Mouse (Mus musculus): Measurements from ENCODE around the gene Rnf208.

The Rnf208 gene

GRCm38 (mm10) chr2:25224766-25225752 lies 17.0 kb upstream of the Rnf208 start:
- peak; percentile 100 for DNase-seq (ENCODE audit: low read depth, low spot score)

DNA sequence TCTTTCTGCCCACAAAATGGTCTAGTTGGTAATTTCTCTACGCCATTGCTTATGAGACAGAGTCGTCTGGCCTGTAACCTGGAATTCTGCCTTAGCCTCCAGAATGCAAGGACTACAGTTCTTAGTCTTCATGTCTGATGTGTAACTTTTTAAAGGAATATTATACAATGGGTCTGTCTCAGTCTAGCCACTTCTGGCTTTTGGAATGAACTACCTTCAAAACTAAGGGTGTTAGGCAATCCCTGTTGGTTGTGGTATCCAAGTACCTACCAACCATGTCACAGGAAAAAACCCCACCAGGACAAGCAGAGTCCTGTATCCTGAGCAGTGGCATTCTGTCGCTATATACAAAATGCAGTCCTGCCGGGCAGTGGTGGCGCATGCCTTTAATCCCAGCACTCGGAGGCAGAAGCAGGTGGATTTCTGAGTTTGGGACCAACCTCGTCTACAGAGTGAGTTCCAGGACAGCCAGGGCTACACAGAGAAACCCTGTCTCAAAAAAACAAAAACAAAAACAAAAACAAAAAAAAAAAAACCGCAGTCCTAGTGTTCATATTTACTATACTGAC lies 16.2 kb upstream of the Rnf208 start:
- no peak for DNase-seq (ENCODE audit: low read depth, low spot score)

DNA sequence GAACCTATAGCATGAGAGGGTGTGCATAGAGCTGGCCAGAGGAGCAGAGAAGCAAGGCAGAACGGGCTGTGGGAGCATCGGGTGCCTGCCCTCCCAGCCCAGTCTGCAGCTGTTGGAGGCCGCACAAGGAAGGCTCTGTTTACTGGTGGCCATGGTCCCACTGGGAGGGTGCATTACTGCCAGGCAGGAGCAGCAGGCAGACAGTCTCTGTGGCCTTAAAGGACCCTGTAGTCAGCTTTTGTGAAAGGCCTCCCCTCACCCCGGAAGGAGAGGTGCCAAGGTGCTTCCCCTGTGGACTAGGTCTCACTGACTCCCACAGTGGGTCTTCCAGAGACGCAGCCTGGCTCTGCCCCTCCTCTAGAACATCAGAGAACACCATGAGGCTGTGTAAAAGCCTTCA lies 15.2 kb upstream of the Rnf208 start:
- DNase-seq (ENCODE audit: low read depth, low spot score), result no peak

DNA sequence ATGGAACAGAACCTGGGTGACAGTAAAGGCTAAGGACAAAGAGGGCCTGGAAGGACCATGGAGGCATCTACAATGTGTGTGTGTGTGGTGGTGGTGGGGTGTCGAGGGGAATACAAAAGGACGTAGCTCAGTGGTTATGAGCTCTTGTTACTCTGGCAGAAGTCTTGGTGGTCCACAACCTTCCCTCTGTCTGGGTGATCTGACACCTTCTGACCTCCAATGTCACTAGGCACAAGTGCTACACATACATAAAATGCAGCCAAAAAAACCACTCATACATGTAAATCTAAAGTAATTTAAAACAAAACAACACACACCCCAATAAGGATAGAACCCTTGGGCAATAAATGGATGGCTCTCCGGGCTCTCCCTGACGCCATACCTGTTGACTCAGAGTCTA lies 14.6 kb upstream of the Rnf208 start:
- no peak for DNase-seq (ENCODE audit: low read depth, low spot score)

DNA sequence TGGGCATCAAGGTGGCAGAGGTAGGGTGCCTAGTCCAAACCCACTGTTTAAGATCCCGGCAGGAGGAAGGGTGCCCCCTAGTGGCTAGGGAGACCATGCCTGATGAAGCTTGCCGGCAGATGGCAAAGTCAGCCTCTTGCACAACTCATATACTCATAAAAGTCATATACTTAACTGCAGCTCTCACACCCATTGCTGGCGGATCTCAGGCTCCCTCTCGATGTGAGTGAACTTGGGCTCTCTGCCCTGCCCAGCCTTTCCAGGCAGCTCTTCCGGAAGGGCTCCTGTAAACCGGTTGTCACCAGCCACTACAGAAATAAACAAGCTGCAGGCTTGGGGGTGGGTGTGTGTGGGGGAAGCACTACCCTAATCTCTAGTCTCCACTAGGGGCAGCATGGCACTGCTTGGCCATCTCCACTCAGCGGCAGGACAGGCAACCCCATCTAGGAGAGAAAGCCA lies 13.6 kb upstream of the Rnf208 start:
- peak; percentile 96 for DNase-seq (ENCODE audit: low read depth, low spot score)

DNA sequence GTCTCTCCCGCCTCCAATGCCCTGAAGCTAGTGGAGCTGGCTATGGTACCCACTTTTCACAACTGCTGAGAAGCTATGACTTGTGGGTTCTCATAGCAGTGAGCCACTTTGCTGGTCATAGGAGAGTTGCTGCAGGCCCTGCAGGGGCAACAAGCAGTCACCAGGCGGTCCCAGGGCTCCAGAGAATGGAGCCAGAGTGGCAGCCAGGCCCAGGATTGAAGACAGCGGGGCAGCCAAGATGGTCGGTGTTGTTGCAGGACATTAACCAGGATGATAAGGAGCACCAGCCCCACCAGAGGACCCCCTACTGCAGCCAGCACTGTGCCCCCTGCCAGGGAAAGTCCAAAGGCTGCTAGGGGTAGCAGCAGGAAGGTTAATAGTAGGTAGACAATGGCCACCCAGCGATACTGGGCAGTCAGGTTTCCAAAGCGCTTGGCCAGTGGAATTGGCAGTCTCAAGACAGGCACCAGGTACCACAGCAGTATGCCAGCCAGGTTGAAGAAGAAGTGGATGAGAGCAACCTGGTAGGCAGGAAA lies 13.0 kb upstream of the Rnf208 start:
- no peak for DNase-seq (ENCODE audit: low read depth, low spot score)

GRCm38 (mm10) chr2:25229582-25229981 lies 12.5 kb upstream of the Rnf208 start:
- no peak for DNase-seq (ENCODE audit: low read depth, low spot score)

DNA sequence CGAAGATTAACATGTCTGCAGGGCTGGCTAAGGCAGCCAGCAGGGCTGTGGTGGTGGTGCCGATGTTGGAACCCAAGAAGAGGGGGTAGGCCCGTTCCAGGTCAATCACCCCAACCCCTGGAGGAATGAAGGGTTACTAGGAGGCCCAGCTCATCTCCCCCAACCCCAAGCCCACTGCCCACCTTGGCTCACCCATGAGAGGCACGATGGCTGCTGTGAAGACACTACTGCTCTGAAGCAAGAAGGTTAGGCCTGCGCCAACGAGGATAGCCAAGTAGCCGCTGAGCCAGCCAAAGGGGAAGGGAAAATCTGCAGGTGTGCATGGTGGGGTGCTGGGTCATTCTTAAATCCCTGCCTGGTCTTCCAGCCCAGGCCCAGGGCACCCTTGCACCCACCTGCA lies 11.5 kb upstream of the Rnf208 start:
- DNase-seq (ENCODE audit: low read depth, low spot score), result no peak

- peak; percentile 42 for DNase-seq (ENCODE audit: low read depth, low spot score)
These were observed 11.0 kb upstream of the Rnf208 start for GRCm38 (mm10) chr2:25231038-25231437.

DNA sequence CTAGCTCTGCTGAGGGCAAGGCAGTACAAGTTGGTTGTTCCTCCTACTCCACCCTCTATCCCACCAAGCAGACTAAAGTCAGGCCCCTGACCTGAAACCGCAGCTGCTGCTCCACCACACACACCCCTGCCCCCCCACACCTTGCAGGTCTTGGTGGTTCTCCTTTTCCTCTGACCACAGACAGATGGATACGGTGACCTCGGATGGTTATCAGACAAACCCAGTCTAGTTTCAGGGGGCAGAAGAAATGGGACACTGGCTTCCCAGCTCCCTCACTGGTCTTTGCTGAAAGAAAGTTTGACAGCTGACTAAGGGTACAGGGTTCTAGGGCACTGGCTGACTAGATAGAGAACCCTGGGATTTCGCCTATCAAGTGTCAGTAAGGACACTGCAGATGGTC lies 8.6 kb upstream of the Rnf208 start:
- no peak for DNase-seq (ENCODE audit: low read depth, low spot score)

DNA sequence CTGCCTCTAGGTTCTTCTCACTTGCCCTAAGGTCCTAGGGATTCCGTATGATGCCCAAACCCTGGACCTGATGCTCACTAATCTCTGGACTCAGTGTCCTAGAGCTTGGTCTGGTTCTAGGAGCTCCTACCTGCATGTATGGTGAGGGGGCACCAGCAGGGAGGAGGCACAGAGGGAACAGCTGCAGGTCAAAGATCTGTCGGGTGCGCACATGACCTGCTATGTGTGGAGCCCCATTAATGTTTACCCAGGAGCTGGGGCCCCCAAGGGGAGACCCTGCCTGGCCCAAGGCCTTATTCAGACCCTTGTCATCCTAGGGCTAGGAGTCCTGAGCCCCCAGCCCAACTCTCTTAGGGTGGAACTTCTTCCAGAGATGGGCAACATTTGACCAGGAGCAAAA lies 8.0 kb upstream of the Rnf208 start, which contains the start of gene Slc34a3:
Gene Slc34a3, minus strand, starts transcription at position 315 of the 400 bp plus-strand sequence.
- DNase-seq (ENCODE audit: low read depth, low spot score), result no peak

GRCm38 (mm10) chr2:25234551-25235220 lies 7.4 kb upstream of the Rnf208 start:
- no peak for DNase-seq (ENCODE audit: low read depth, low spot score)

DNA sequence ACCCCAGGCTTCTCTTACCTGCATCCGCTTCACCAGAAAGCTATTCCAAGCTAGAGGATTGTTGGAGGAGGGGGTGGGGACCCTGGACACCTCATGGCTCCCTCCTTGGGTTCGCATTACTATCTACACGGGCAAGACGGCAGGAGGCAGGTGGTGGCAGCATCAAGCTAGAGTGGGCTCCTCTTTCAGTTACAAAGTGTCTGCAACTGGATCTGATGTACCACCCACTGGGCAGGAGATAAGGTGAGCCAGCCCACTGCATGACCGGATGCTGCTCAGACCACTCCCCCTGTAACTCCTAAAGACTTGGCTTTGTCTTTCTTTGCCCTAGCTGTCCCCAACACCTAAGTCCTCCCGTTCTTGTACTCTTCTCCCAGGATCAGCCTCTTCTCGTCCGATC lies 5.4 kb upstream of the Rnf208 start, which contains the start of gene Rnf224:
Gene Rnf224, minus strand, starts transcription at position 174 of the 400 bp plus-strand sequence.
- DNase-seq (ENCODE audit: low read depth, low spot score), result no peak

DNA sequence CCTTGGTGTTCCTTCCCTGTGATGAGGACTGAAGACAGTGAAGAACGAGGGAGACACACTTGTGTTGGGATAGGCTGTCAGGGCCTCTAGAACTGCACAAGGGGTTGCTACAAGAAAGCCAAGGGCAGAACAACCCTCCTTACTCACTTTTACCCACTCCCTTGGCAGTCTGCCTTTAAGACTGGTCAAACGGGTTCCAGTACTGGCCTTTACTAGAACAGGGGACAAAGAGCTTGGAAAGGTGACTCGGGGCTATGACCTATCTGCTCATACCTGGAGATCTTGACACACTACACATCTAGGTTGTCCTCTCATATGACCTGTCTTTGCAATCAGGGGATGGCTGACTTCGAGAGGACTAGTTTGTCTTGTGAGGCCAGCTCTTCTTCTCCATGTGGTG lies 4.5 kb upstream of the Rnf208 start:
- no peak for DNase-seq (ENCODE audit: low read depth, low spot score)

- DNase-seq (ENCODE audit: low read depth, low spot score), result no peak
These were observed 3.9 kb upstream of the Rnf208 start for GRCm38 (mm10) chr2:25238106-25238505.

DNA sequence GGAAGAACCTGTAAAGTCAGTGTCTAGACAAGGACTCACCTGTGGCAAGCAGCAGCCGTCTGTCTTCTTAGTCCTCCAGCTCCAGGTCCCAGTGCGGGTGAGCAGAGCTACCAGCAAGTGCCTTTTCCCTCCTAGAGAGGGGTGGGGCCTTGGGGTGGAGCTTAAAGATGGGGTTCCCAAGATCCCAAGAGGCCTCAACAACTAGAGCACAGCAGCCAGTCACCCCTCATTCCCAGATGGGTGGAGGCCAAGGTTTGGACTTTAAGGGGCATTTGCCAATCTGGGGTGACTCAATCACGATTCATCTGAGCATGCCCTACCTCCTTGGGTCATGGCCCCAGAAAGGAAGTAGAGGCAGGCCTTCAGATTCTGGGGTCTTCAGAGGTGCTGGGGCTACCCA lies 2.3 kb upstream of the Rnf208 start:
- no peak for DNase-seq (ENCODE audit: low read depth, low spot score)

DNA sequence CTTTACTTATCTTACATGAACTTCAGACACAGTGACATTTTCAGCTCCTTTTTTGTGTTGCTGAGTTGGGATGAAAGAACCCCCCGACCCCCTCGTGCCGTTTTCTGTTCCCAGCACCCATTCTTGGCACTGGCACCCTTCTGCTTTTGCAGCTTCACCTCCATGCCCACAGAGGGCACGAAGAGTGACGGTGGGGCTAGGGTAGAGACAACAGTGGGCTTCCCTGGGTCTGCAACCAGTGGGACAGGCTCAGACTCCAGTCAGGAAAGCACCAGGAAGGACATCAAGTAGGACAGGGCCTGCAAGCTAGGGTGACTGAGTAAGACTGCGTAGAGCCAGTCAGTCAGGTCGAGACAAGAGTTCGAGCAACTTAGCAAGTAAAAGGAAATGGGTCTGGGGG lies 1.7 kb upstream of the Rnf208 start:
- DNase-seq (ENCODE audit: low read depth, low spot score), result no peak

DNA sequence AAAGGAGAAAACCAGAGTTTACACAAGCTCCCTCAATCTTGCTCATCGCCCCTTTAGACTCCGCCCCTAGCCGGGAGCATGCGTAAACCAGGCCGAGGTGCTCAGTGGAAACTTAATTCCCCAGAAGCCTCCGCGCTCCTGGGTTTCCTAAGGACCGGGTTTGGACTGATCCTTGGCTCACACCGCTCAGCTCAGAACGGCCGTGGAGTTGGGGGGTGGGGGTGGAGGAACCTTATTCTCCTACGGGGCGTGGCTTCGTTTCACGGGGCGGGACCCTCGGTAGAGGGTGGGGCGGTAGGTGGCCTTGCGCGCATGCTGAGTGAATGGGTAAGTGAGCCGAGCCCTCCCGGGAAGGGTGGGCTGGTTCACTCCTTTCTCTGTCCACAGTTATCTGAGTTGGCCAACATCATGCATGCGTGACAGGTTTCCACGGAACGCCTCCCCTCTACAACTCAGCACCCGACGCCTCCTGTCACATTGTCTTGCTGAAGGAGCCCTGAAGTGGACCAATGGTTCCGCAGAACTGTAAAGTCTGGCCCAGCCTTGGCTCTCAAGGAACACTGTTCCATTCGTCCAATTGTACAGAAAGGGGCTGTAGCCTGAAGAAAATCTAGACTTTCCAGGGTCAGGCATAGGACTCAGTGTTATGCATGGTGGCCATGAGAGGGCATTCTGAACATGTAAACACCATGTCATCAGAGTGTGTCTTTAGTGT lies 1.2 kb upstream of the Rnf208 start:
- DNase-seq (ENCODE audit: low read depth, low spot score), result peak; percentile 98

- DNase-seq (ENCODE audit: low read depth, low spot score), result peak; percentile 40
These were observed 648 bp upstream of the Rnf208 start for GRCm38 (mm10) chr2:25241438-25241775.

- DNase-seq (ENCODE audit: low read depth, low spot score), result no peak
These were observed 1.3 kb downstream of the Rnf208 start for GRCm38 (mm10) chr2:25243342-25243741.

DNA sequence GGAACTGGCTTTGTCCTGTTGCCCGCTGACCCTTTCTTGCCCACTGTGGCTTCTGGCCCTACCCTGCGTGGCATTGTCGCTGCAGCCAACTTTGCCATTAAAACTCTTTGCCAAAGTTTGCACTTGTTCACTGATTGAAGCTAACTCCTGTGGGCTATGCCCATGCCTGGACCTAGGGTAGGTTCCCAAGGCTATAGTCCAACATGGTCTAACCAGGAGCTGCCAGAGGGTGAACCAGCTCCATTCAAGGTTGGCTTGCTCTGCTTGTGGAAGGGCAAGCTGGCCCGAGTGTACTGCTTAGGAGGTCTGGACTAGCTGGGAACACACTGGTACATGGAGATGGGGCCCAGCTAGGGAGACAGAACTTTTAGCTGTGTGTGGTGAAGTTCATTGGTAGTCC lies 2.1 kb downstream of the Rnf208 start:
- DNase-seq (ENCODE audit: low read depth, low spot score), result no peak

All from R1 (cell line).